Mouse (Mus musculus) myocyte (in vitro differentiated cells): Measurements from ENCODE around the gene Saa2.

Experiments
- MAX ChIP-seq: IDR thresholded peaks from one replicate; pipeline ENCODE4 v1.6.1; 2011; ENCODE audit warnings: low read depth, mild to moderate bottlenecking, control low read depth
- POLR2A ChIP-seq: IDR thresholded peaks from one replicate; pipeline ENCODE4 v1.6.1; 2011; ENCODE audit warnings: low read depth, mild to moderate bottlenecking, control low read depth, moderate library complexity; ENCODE audit not compliant: insufficient read length
- TCF12 ChIP-seq: IDR thresholded peaks from one replicate; pipeline ENCODE4 v1.6.1; 2011; ENCODE audit warnings: mild to moderate bottlenecking, control low read depth; ENCODE audit not compliant: poor library complexity, insufficient read depth, severe bottlenecking
- USF1 ChIP-seq: IDR thresholded peaks from one replicate; pipeline ENCODE4 v1.6.1; 2011; ENCODE audit warnings: low read depth, mild to moderate bottlenecking, control low read depth, moderate library complexity

- no peak for TF ChIP-seq TCF12
- TF ChIP-seq MAX: no peak
- no peak for TF ChIP-seq USF1
- no peak for TF ChIP-seq POLR2A
These were observed 28.2 kb upstream of the Saa2 start for GRCm38 (mm10) chr7:46723354-46723753.
